ENCODE assay signal across 8 mouse cellular contexts in the genomic region with DNA sequence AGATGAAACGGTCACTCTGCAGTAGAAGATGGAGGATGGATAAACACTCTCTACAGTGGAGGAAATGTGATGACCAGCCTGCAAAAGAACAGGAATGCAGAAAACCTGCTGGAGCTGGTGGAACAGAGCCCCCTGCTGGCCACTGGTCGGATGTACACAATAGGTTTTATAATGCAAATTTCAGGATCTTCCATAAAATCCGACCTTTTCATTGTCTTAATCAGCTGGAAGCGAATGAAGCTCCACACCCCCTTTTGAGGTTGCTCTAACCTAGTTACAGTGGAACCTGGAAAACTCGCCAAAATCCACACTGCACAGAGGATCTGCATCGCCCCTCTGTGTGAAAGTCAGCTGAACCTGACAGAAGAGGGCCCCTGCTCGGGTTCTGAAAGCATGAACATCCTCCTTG.
A peak's percentile ranks its signal among the peaks of the same experiment; 100 is the strongest.
DNase-seq lines count a peak whose midpoint lies in the region; ATAC-seq lines count a peak whose summit lies in the region.

No protein-coding gene starts in this region.

- peak overlapping the region; percentile 27 for H3K4me2 ChIP-seq in forebrain, embryonic 13.5 days
- peak overlapping the region; percentile 35; the same call in 1 of the 2 replicates for H3K4me2 ChIP-seq in hindbrain, embryonic 16.5 days (ENCODE audit: low read length)
- peak overlapping the region; percentile 43 for H3K4me2 ChIP-seq in midbrain, embryonic 15.5 days

- H3K9me3 ChIP-seq in forebrain, embryonic 13.5 days (replicated peaks) = no peaks in the 10 kb centered on the region
- no peaks in the 10 kb centered on the region for H3K9me3 ChIP-seq in hindbrain, embryonic 16.5 days (ENCODE audit: control insufficient read depth, low read length)
- H3K9me3 ChIP-seq in midbrain, embryonic 15.5 days = no peaks in the 10 kb centered on the region

- no peak overlapping the region for H3K27ac ChIP-seq in forebrain, embryonic 13.5 days
- H3K27ac ChIP-seq in hindbrain, embryonic 16.5 days (ENCODE audit: low read depth, low read length) = no peak overlapping the region
- H3K27ac ChIP-seq in midbrain, embryonic 15.5 days = no peak overlapping the region

- H3K4me1 ChIP-seq in forebrain, embryonic 13.5 days = no peaks in the 10 kb centered on the region
- H3K4me1 ChIP-seq in hindbrain, embryonic 16.5 days (ENCODE audit: control insufficient read depth, insufficient read depth, low read depth, low read length) = no peaks in the 10 kb centered on the region; the same call in 1 of the 2 replicates
- H3K4me1 ChIP-seq in midbrain, embryonic 15.5 days = 0 out of 2 replicates have a peak, but pooled peaks cover 3% of the 10 kb centered on the region

- DNase-seq in left cerebral cortex, adult 18-20 months (ENCODE audit: low spot score in 2 of 2) = peak; percentile 80 to 82
- DNase-seq in left cerebral cortex, adult 11 months (ENCODE audit: low spot score) = no peak
- peak; percentile 76 for DNase-seq in cerebellum, adult 11 months
- peak; percentile 58 to 71 for DNase-seq in left cerebral cortex, postnatal 36 days (ENCODE audit: low spot score in 2 of 2)
- peak; percentile 57 for DNase-seq in splenic B cell, adult 2 months (ENCODE audit: low read depth, low spot score)

- intact Hi-C loops in left cerebral cortex, postnatal 36 days (cut with DNase I) = loop anchor here (2.0 kb wide), 2 partner anchors 258 to 350 kb away; a partner anchor contains a TSS

- H3K36me3 ChIP-seq in forebrain, embryonic 13.5 days (ENCODE audit: poor library complexity, severe bottlenecking) = no peaks in the 10 kb centered on the region
- no peaks in the 10 kb centered on the region for H3K36me3 ChIP-seq in hindbrain, embryonic 16.5 days (ENCODE audit: control insufficient read depth, insufficient read depth, low read length)
- no peaks in the 10 kb centered on the region for H3K36me3 ChIP-seq in midbrain, embryonic 15.5 days (replicated peaks)
- no peaks in the 10 kb centered on the region for H3K36me3 ChIP-seq in splenic B cell, adult 2 months (ENCODE audit: control insufficient read depth, insufficient read depth, low read length, poor library complexity, severe bottlenecking)

- ATAC-seq in forebrain, embryonic 13.5 days = peak; percentile 85
- ATAC-seq in hindbrain, embryonic 16.5 days = peak; percentile 88
- ATAC-seq in midbrain, embryonic 15.5 days (replicated peaks) = peak; percentile 89

- no peak overlapping the region for H3K9ac ChIP-seq in forebrain, embryonic 13.5 days
- no peak overlapping the region for H3K9ac ChIP-seq in hindbrain, embryonic 16.5 days (ENCODE audit: low read depth, low read length)
- H3K9ac ChIP-seq in midbrain, embryonic 15.5 days = peak overlapping the region; percentile 28; the same call in 1 of the 2 replicates

- no peak overlapping the region for H3K4me3 ChIP-seq in forebrain, embryonic 13.5 days
- H3K4me3 ChIP-seq in hindbrain, embryonic 16.5 days (ENCODE audit: low read length) = no peak overlapping the region
- peak overlapping the region; percentile 19; the same call in 1 of the 2 replicates for H3K4me3 ChIP-seq in midbrain, embryonic 15.5 days

- 14% methylated on average over 7 of the region's 7 CpGs for WGBS in forebrain, embryonic 13.5 days
- 15% methylated on average over 7 of the region's 7 CpGs for WGBS in hindbrain, embryonic 16.5 days
- WGBS in midbrain, embryonic 15.5 days = 12% methylated on average over 7 of the region's 7 CpGs

- H3K27me3 ChIP-seq in forebrain, embryonic 13.5 days = no peaks in the 10 kb centered on the region
- H3K27me3 ChIP-seq in hindbrain, embryonic 16.5 days (replicated peaks; ENCODE audit: control insufficient read depth, insufficient read depth, low read length) = no peaks in the 10 kb centered on the region
- no peaks in the 10 kb centered on the region for H3K27me3 ChIP-seq in midbrain, embryonic 15.5 days (replicated peaks)
- no peaks in the 10 kb centered on the region for H3K27me3 ChIP-seq in splenic B cell, adult 2 months (ENCODE audit: control insufficient read depth, insufficient read depth, low read length, poor library complexity, severe bottlenecking)
